Mouse (Mus musculus): ENCODE data around the gene Defb46. TPM values are rescaled to one million over a fixed set of nuclear protein-coding genes. Genes with fewer than 3 reads are reported as not detected.

Gene Defb46
- not detected in 2 replicates for polyA plus RNA-seq (2012; rRNA removed)
- not detected in 2 replicates for polyA plus RNA-seq (2014; fragmentation: Nextera tagmentation; extraction: Ambion mirVana)

- Histone ChIP-seq H3K36me3 (ENCODE audit: control insufficient read depth, insufficient read depth, low read length) (no peaks in the 10 kb centered on the region), H3K9me3 (ENCODE audit: control insufficient read depth, low read length) (no peaks in the 10 kb centered on the region), H3K4me2 (replicated peaks; ENCODE audit: low read depth, low read length, severe bottlenecking) (no peak within 1 kb of the TSS), H3K27ac (replicated peaks; ENCODE audit: low read depth, low read length) (no peak within 1 kb of the TSS), H3K4me3 (replicated peaks; ENCODE audit: low read length) (no peak within 1 kb of the TSS), H3K27me3 (ENCODE audit: control insufficient read depth, insufficient read depth, low read length) (no peaks in the 10 kb centered on the region), H3K4me1 (ENCODE audit: control insufficient read depth, insufficient read depth, low read length) (no peaks in the 10 kb centered on the region), H3K9ac (ENCODE audit: low read depth, low read length, severe bottlenecking) (no peak within 1 kb of the TSS)
- ATAC-seq (ENCODE audit: low FRiP score, low read depth), result no peak
- DNase-seq (ENCODE audit: low spot score), result no peak
- WGBS, result 78% methylated on average over 2 of the region's 2 CpGs
- TF ChIP-seq POLR2A (IDR thresholded peaks at IDR 0.05; ENCODE audit: borderline replicate concordance, extremely low read depth, insufficient read depth, insufficient read length), result no peak
Observed at GRCm38 (mm10) chr8:19239616-19240015, at the start of gene Defb46. Gene Defb46, plus strand, starts transcription at chr8:19239916.

DNA sequence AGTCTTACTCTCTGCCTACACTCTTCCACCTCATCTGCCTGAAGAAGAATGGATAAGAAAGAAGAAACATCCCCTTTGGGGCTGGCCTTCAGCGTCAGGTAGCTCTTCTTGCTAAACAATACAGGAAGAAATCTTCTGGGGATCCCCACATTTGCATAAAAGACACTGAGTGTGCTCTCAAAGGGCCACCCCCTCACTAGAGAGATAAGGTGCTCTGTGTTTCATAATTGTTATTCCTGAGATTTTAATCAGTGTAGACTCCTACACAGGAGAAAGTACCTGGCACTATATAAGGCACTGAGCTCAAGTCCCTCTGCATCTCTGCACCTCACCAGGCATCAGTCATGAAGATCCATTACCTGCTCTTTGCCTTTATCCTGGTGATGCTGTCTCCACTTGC, 14.6 kb upstream of the Defb46 start, which contains the start of gene Defb6:
TSS of gene Defb6 (plus strand) at position 318 of the 400 bp plus-strand sequence.
- 57% methylated on average over 1 of the region's 1 CpGs for WGBS
- ATAC-seq (ENCODE audit: low FRiP score, low read depth) (no peak), DNase-seq (ENCODE audit: low spot score) (no peak)
- no peak within 1 kb of the TSS for H3K9ac ChIP-seq (ENCODE audit: low read depth, low read length, severe bottlenecking)
- no peak within 1 kb of the TSS for H3K27ac ChIP-seq (replicated peaks; ENCODE audit: low read depth, low read length)
- no peaks in the 10 kb centered on the region for H3K9me3 ChIP-seq (ENCODE audit: control insufficient read depth, low read length)
- H3K36me3 ChIP-seq (ENCODE audit: control insufficient read depth, insufficient read depth, low read length), result no peaks in the 10 kb centered on the region
- no peaks in the 10 kb centered on the region for H3K27me3 ChIP-seq (ENCODE audit: control insufficient read depth, insufficient read depth, low read length)
- TF ChIP-seq POLR2A (IDR thresholded peaks at IDR 0.05; ENCODE audit: borderline replicate concordance, extremely low read depth, insufficient read depth, insufficient read length), result no peak
- H3K4me2 ChIP-seq (replicated peaks; ENCODE audit: low read depth, low read length, severe bottlenecking), result no peak within 1 kb of the TSS
- no peak within 1 kb of the TSS for H3K4me3 ChIP-seq (replicated peaks; ENCODE audit: low read length)
- no peaks in the 10 kb centered on the region for H3K4me1 ChIP-seq (ENCODE audit: control insufficient read depth, insufficient read depth, low read length)

DNA sequence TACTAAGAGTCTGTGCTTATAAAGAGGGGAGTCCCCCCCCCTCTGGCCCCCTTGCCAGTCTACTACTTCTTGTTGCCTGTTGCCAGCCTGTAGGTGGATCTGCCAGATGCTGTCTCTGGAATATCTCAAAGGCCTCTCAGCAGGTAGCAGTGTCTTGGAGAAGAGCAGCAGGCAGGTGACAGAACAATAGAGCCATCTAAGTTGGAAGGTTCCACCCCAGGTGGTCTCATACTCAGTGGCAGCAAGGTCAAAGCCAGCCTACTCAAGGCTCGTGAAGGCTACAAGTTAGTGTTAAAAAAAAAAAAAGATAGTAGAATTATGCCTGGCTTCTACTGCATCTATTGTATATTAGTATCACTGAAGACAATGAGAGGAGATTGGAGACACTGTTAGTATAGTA, 1.6 kb upstream of the Defb46 start:
- DNase-seq (ENCODE audit: low spot score), result no peak
- no peaks in the 10 kb centered on the region for H3K4me1 ChIP-seq (ENCODE audit: control insufficient read depth, insufficient read depth, low read length)
- TF ChIP-seq POLR2A (IDR thresholded peaks at IDR 0.05; ENCODE audit: borderline replicate concordance, extremely low read depth, insufficient read depth, insufficient read length), result no peak
- WGBS, result 58% methylated on average over 1 of the region's 1 CpGs
- no peaks in the 10 kb centered on the region for H3K9me3 ChIP-seq (ENCODE audit: control insufficient read depth, low read length)
- no peak for ATAC-seq (ENCODE audit: low FRiP score, low read depth)
- H3K27ac ChIP-seq (replicated peaks; ENCODE audit: low read depth, low read length), result no peak overlapping the region
- no peaks in the 10 kb centered on the region for H3K36me3 ChIP-seq (ENCODE audit: control insufficient read depth, insufficient read depth, low read length)
- no peak overlapping the region for H3K4me3 ChIP-seq (replicated peaks; ENCODE audit: low read length)
- no peaks in the 10 kb centered on the region for H3K27me3 ChIP-seq (ENCODE audit: control insufficient read depth, insufficient read depth, low read length)
- no peak overlapping the region for H3K4me2 ChIP-seq (replicated peaks; ENCODE audit: low read depth, low read length, severe bottlenecking)
- H3K9ac ChIP-seq (ENCODE audit: low read depth, low read length, severe bottlenecking), result no peak overlapping the region

DNA sequence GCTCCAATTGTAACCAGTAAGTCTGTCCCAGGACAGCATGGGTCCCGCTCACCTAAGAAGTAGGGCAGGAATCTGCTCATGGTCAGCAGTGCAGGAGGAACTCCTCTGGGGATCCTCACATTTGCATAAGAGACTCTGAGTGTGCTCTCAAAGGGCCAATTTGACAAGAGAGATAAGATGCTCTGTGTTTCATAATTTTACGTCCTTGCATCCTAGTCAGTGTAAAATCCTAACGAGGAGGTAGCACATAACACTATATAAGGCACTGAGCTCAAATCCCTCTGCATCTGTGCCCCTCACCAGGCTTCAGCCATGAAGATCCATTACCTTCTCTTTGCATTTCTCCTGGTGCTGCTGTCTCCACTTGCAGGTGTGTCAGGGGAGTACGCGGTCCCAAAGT, 7.6 kb downstream of the Defb46 start, which contains the start of gene Defb5:
TSS of gene Defb5 (plus strand) at position 301 of the 400 bp plus-strand sequence.
- no peak within 1 kb of the TSS for H3K27ac ChIP-seq (replicated peaks; ENCODE audit: low read depth, low read length)
- ATAC-seq (ENCODE audit: low FRiP score, low read depth), result no peak
- TF ChIP-seq POLR2A (IDR thresholded peaks at IDR 0.05; ENCODE audit: borderline replicate concordance, extremely low read depth, insufficient read depth, insufficient read length), result no peak

DNA sequence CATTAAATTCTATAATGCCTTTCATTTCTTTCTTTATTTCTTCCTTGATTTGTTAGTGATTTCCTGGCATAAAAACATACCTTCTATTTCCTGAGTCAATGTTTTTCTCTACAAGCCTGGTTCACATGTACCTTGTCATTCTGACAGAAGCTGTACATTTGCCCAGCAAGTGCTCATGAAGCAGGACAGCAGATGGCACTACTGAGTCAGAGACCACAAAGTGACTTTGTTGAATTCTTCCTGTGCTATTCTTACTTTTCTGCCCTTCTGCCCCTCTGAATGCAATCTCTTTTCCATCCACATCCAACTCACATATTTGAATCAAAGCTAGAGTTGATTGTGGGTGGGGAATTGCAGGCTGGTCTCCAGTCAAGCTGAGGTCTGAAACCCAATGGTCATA, 18.4 kb downstream of the Defb46 start:
- Histone ChIP-seq H3K27me3 (ENCODE audit: control insufficient read depth, insufficient read depth, low read length) (no peaks in the 10 kb centered on the region), H3K36me3 (ENCODE audit: control insufficient read depth, insufficient read depth, low read length) (no peaks in the 10 kb centered on the region)

More for the DNA sequence above, 7.6 kb downstream of the Defb46 start, which contains the start of gene Defb5:
- no peaks in the 10 kb centered on the region for H3K4me1 ChIP-seq (ENCODE audit: control insufficient read depth, insufficient read depth, low read length)
- no peaks in the 10 kb centered on the region for H3K36me3 ChIP-seq (ENCODE audit: control insufficient read depth, insufficient read depth, low read length)
- no peak for DNase-seq (ENCODE audit: low spot score)
- no peaks in the 10 kb centered on the region for H3K27me3 ChIP-seq (ENCODE audit: control insufficient read depth, insufficient read depth, low read length)
- H3K4me3 ChIP-seq (replicated peaks; ENCODE audit: low read length), result no peak within 1 kb of the TSS
- no peak within 1 kb of the TSS for H3K4me2 ChIP-seq (replicated peaks; ENCODE audit: low read depth, low read length, severe bottlenecking)
- 89% methylated on average over 5 of the region's 5 CpGs for WGBS
- H3K9me3 ChIP-seq (ENCODE audit: control insufficient read depth, low read length), result no peaks in the 10 kb centered on the region
- H3K9ac ChIP-seq (ENCODE audit: low read depth, low read length, severe bottlenecking), result no peak within 1 kb of the TSS

GRCm38 (mm10) chr8:19259667-19260066, 20.0 kb downstream of the Defb46 start:
- WGBS, result 56% methylated on average over 3 of the region's 3 CpGs
- no peak overlapping the region for H3K9ac ChIP-seq (ENCODE audit: low read depth, low read length, severe bottlenecking)
- H3K4me2 ChIP-seq (replicated peaks; ENCODE audit: low read depth, low read length, severe bottlenecking), result no peak overlapping the region
- H3K4me1 ChIP-seq (ENCODE audit: control insufficient read depth, insufficient read depth, low read length), result no peaks in the 10 kb centered on the region
- TF ChIP-seq POLR2A (IDR thresholded peaks at IDR 0.05; ENCODE audit: borderline replicate concordance, extremely low read depth, insufficient read depth, insufficient read length), result no peak
- no peaks in the 10 kb centered on the region for H3K9me3 ChIP-seq (ENCODE audit: control insufficient read depth, low read length)
- no peaks in the 10 kb centered on the region for H3K27me3 ChIP-seq (ENCODE audit: control insufficient read depth, insufficient read depth, low read length)
- ATAC-seq (ENCODE audit: low FRiP score, low read depth) (no peak), DNase-seq (ENCODE audit: low spot score) (no peak)
- H3K27ac ChIP-seq (replicated peaks; ENCODE audit: low read depth, low read length), result no peak overlapping the region
- no peak overlapping the region for H3K4me3 ChIP-seq (replicated peaks; ENCODE audit: low read length)
- H3K36me3 ChIP-seq (ENCODE audit: control insufficient read depth, insufficient read depth, low read length), result no peaks in the 10 kb centered on the region

More for the DNA sequence above, 18.4 kb downstream of the Defb46 start:
- Histone ChIP-seq H3K27ac (replicated peaks; ENCODE audit: low read depth, low read length) (no peak overlapping the region), H3K9ac (ENCODE audit: low read depth, low read length, severe bottlenecking) (no peak overlapping the region), H3K4me3 (replicated peaks; ENCODE audit: low read length) (no peak overlapping the region), H3K4me1 (ENCODE audit: control insufficient read depth, insufficient read depth, low read length) (no peaks in the 10 kb centered on the region), H3K9me3 (ENCODE audit: control insufficient read depth, low read length) (no peaks in the 10 kb centered on the region), H3K4me2 (replicated peaks; ENCODE audit: low read depth, low read length, severe bottlenecking) (no peak overlapping the region)
- no peak for TF ChIP-seq POLR2A (IDR thresholded peaks at IDR 0.05; ENCODE audit: borderline replicate concordance, extremely low read depth, insufficient read depth, insufficient read length)
- DNase-seq (ENCODE audit: low spot score), result no peak
- ATAC-seq (ENCODE audit: low FRiP score, low read depth), result no peak

Other genes starting within 250 kb of the Defb46 start
- not detected in 2 replicates for gene Defb37, start 248.9 kb upstream of the Defb46 start, polyA plus RNA-seq (2012; rRNA removed)
- gene Defb37, start 248.9 kb upstream of the Defb46 start, polyA plus RNA-seq (2014; fragmentation: Nextera tagmentation; extraction: Ambion mirVana), result not detected in 2 replicates
- gene Defb38, start 213.3 kb upstream of the Defb46 start, polyA plus RNA-seq (2012; rRNA removed), result not detected in 2 replicates
- gene Defb38, start 213.3 kb upstream of the Defb46 start, polyA plus RNA-seq (2014; fragmentation: Nextera tagmentation; extraction: Ambion mirVana), result not detected in 2 replicates
- gene Defb39, start 175.1 kb upstream of the Defb46 start, polyA plus RNA-seq (2012; rRNA removed), result not detected in 2 replicates
- not detected in 2 replicates for gene Defb39, start 175.1 kb upstream of the Defb46 start, polyA plus RNA-seq (2014; fragmentation: Nextera tagmentation; extraction: Ambion mirVana)
- gene Defb12, start 125.1 kb upstream of the Defb46 start, polyA plus RNA-seq (2012; rRNA removed), result not detected in 2 replicates
- not detected in 2 replicates for gene Defb12, start 125.1 kb upstream of the Defb46 start, polyA plus RNA-seq (2014; fragmentation: Nextera tagmentation; extraction: Ambion mirVana)
- not detected in 2 replicates for gene Defb34, start 116.2 kb upstream of the Defb46 start, polyA plus RNA-seq (2012; rRNA removed)
- gene Defb34, start 116.2 kb upstream of the Defb46 start, polyA plus RNA-seq (2014; fragmentation: Nextera tagmentation; extraction: Ambion mirVana), result not detected in 2 replicates
- not detected in 2 replicates for gene Gm45826, start 99.1 kb upstream of the Defb46 start, polyA plus RNA-seq (2012; rRNA removed)
- gene Gm45826, start 99.1 kb upstream of the Defb46 start, polyA plus RNA-seq (2014; fragmentation: Nextera tagmentation; extraction: Ambion mirVana), result not detected in 2 replicates
- not detected in 2 replicates for gene Defb14, start 45.6 kb upstream of the Defb46 start, polyA plus RNA-seq (2012; rRNA removed)
- not detected in 2 replicates for gene Defb14, start 45.6 kb upstream of the Defb46 start, polyA plus RNA-seq (2014; fragmentation: Nextera tagmentation; extraction: Ambion mirVana)
- gene Defb4, start 41.2 kb upstream of the Defb46 start, polyA plus RNA-seq (2012; rRNA removed), result 0.19 TPM in 1 of 2 replicates, not detected in the other
- gene Defb4, start 41.2 kb upstream of the Defb46 start, polyA plus RNA-seq (2014; fragmentation: Nextera tagmentation; extraction: Ambion mirVana), result 1.0 TPM in 1 of 2 replicates, not detected in the other
- not detected in 2 replicates for gene Defb6, start 14.4 kb upstream of the Defb46 start, polyA plus RNA-seq (2012; rRNA removed)
- not detected in 2 replicates for gene Defb6, start 14.4 kb upstream of the Defb46 start, polyA plus RNA-seq (2014; fragmentation: Nextera tagmentation; extraction: Ambion mirVana)
- gene Defb5, start 7.7 kb downstream of the Defb46 start, polyA plus RNA-seq (2012; rRNA removed), result not detected in 2 replicates
- gene Defb5, start 7.7 kb downstream of the Defb46 start, polyA plus RNA-seq (2014; fragmentation: Nextera tagmentation; extraction: Ambion mirVana), result not detected in 2 replicates
- not detected in 2 replicates for gene Defb3, start 53.4 kb downstream of the Defb46 start, polyA plus RNA-seq (2012; rRNA removed)
- gene Defb3, start 53.4 kb downstream of the Defb46 start, polyA plus RNA-seq (2014; fragmentation: Nextera tagmentation; extraction: Ambion mirVana), result not detected in 2 replicates
- not detected in 2 replicates for gene Defb8, start 207.7 kb downstream of the Defb46 start, polyA plus RNA-seq (2012; rRNA removed)
- gene Defb8, start 207.7 kb downstream of the Defb46 start, polyA plus RNA-seq (2014; fragmentation: Nextera tagmentation; extraction: Ambion mirVana), result not detected in 2 replicates